Mouse (Mus musculus) lung, embryonic 16.5 days (tissue): ENCODE results near the gene Slc25a40. TPM values are rescaled to one million over a fixed set of nuclear protein-coding genes. Genes with fewer than 3 reads are reported as not detected.

Experiments used
- ATAC-seq: fragments of 200-750 bp; cut with Nextera tagmentation; 2 replicates; pipeline ENCODE4 v1.8.0; 2017; ENCODE audit warnings: low read depth, mild to moderate bottlenecking, moderate library complexity
- H3K27ac ChIP-seq: fragments of 300-500 bp; sonication (generic); 2 replicates; pipeline ENCODE4 v1.5.1; 2014; ENCODE audit warnings: mild to moderate bottlenecking, control low read depth, low read length
- H3K27me3 ChIP-seq: fragments of 300-500 bp; sonication (generic); 2 replicates; pipeline ENCODE4 v1.6.1; 2014; ENCODE audit warnings: low read depth, low read length, mixed read lengths; ENCODE audit not compliant: control insufficient read depth, insufficient read depth
- H3K36me3 ChIP-seq: fragments of 300-500 bp; sonication (generic); 2 replicates; pipeline ENCODE4 v1.6.1; 2014; ENCODE audit warnings: low read length; ENCODE audit not compliant: control insufficient read depth, insufficient read depth
- H3K4me1 ChIP-seq: fragments of 300-500 bp; sonication (generic); replicated peaks from 2 replicates; pipeline ENCODE4 v1.6.1; 2014; ENCODE audit warnings: low read length, mixed read lengths; ENCODE audit not compliant: control insufficient read depth, insufficient read depth
- H3K4me2 ChIP-seq: fragments of 300-500 bp; sonication (generic); 2 replicates; pipeline ENCODE4 v1.6.1; 2014; ENCODE audit warnings: low read depth, low read length, control low read depth
- H3K4me3 ChIP-seq: fragments of 300-500 bp; sonication (generic); 2 replicates; pipeline ENCODE4 v1.5.1; 2014; ENCODE audit warnings: mild to moderate bottlenecking, low read length, control low read depth
- H3K9ac ChIP-seq: fragments of 300-500 bp; sonication (generic); 2 replicates; pipeline ENCODE4 v1.6.1; 2014; ENCODE audit warnings: low read length, control low read depth
- H3K9me3 ChIP-seq: fragments of 300-500 bp; sonication (generic); 2 replicates; pipeline ENCODE4 v1.6.1; 2016; ENCODE audit warnings: low read length; ENCODE audit not compliant: control insufficient read depth
- WGBS: fragments of 180-500 bp; shearing (Covaris S2); extraction: QIAGEN DNeasy Blood & Tissue Kit; methylation state at CpG from one replicate; pipeline ENCODE4 v1.1.7; 2014; 5-methylcytosine and 5-hydroxymethylcytosine counted together
- polyA plus RNA-seq: library from polyadenylated mRNA; unstranded; fragments of >200 nt; fragmentation: Nextera tagmentation; extraction: Ambion mirVana; gene quantifications from 2 replicates; pipeline ENCODE4 v1.2.1, GENCODE M21; 2015

The Slc25a40 gene
- polyA plus RNA-seq, 1 experiment from 2014 or later, result 13.3 TPM

DNA sequence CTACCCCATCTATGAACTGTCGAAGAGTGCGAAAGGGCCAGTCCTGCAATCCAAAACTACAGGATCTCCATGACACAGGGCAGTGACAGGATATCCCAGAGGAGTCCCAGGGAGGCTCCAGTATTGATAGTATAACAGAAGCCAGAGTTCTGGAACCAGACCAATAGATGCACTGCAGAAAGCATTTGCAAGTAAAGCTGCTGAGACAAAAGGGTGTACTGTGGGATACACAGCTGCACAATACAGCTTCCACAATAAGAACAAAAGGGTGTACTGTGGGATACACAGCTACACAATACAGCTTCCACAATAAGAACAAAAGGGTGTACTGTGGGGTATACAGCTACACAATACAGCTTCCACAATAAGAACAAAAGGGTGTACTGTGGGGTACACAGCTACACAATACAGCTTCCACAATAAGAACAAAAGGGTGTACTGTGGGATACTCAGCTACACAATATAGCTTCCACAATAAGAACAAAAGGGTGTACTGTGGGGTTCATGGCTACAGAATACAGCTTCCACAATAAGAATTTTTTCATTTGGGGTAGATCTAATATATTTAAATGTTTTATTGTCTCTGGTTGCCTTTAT lies 66.1 kb downstream of the Slc25a40 start:
- no peak overlapping the region for H3K4me3 ChIP-seq
- no peaks in the 10 kb centered on the region for H3K27me3 ChIP-seq
- no peak for ATAC-seq
- WGBS, result 75% methylated on average over 2 of the region's 2 CpGs
- H3K27ac ChIP-seq, result no peak overlapping the region
- no peak overlapping the region for H3K4me2 ChIP-seq
- H3K9me3 ChIP-seq, result no peaks in the 10 kb centered on the region
- H3K36me3 ChIP-seq, result no peaks in the 10 kb centered on the region
- H3K9ac ChIP-seq, result no peak overlapping the region
- no peaks in the 10 kb centered on the region for H3K4me1 ChIP-seq

DNA sequence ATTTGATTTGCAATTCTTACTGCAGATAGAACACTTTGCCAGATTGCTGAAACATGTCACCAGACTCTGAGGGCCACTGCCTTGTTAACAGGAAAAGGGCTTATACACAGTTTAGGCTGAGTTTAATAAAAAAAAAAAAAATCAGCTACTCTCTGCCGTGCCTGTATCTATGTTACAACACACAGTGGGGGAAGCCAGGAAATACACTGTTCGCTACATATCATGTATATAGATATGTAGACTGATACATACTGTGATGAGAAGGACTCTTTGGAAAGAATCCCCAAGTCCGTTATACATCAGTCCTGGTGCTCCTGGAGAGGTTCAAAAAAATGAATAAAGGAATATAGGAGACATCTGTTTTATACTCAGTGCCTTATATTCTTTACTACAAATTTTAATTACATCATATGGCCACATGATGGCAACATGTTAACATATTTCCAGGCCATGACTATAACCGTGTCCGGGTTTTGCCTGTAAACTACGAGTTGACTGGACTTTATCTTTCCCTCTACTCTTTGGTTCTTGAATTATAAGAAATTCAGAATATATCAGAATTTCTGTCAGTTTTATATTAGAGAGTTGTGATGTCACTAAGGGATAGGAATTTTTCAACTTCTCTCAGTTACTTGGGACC lies 66.9 kb downstream of the Slc25a40 start:
- Histone ChIP-seq H3K36me3 (no peaks in the 10 kb centered on the region), H3K4me1 (no peaks in the 10 kb centered on the region), H3K9me3 (no peaks in the 10 kb centered on the region), H3K27me3 (no peaks in the 10 kb centered on the region), H3K4me2 (no peak overlapping the region), H3K27ac (no peak overlapping the region), H3K9ac (no peak overlapping the region), H3K4me3 (no peak overlapping the region)
- WGBS, result 36% methylated on average over 6 of the region's 6 CpGs
- peak; percentile 49; the same call in 1 of the 2 replicates for ATAC-seq

DNA sequence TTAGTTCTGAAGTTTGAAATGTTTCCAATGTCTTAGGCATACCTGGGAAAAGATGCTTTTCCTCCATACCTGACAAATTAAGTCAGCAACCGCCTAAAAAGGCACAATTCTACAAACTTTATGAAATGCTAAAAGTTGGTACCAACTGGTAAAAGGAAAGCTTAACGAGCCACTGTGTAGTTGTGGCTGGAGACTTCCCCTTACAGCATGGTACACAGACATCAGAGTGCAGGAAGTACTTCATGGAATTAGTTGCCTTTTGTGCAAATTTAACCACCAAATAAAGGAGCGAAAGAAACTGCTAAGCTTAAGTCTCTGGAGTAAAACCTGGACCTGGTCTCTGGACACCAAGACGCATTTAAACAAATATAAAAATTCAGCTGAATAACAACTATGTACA lies 69.1 kb downstream of the Slc25a40 start:
- Histone ChIP-seq H3K4me2 (no peak overlapping the region), H3K27me3 (no peaks in the 10 kb centered on the region), H3K4me1 (no peaks in the 10 kb centered on the region), H3K27ac (no peak overlapping the region), H3K4me3 (no peak overlapping the region), H3K9ac (no peak overlapping the region), H3K36me3 (no peaks in the 10 kb centered on the region), H3K9me3 (no peaks in the 10 kb centered on the region)
- ATAC-seq, result no peak
- WGBS, result 62% methylated on average over 4 of the region's 4 CpGs

Other genes with a start within 250 kb of the Slc25a40 start
- gene Adam22, start 54.7 kb upstream of the Slc25a40 start, polyA plus RNA-seq, result 3.7 and 4.3 TPM in 2 replicates
- gene Dbf4, start 134 bp upstream of the Slc25a40 start, polyA plus RNA-seq, result 40.3 and 43.2 TPM in 2 replicates
- gene Rundc3b, start 200.1 kb downstream of the Slc25a40 start, polyA plus RNA-seq, result 1.7 and 1.9 TPM in 2 replicates
- gene Abcb1a, start 237.2 kb downstream of the Slc25a40 start, polyA plus RNA-seq, result 1.9 and 2.3 TPM in 2 replicates